Mouse (Mus musculus): Measurements from ENCODE around the gene Npepps.
"Not testable (repeated sequence)": the region's sequence is repeated elsewhere in the genome, so short reads cannot be mapped to it uniquely, and the experiment has no call there.

The Npepps gene

GRCm38 (mm10) chr11:97241321-97241720, 39.1 kb downstream of the Npepps start:
- no peak for DNase-seq (ENCODE audit: low spot score in 2 of 2)

- DNase-seq (ENCODE audit: low spot score in 2 of 2), result no peak
Measured at GRCm38 (mm10) chr11:97237976-97238375, 42.5 kb downstream of the Npepps start.

- DNase-seq (ENCODE audit: low spot score in 2 of 2), result no peak
Measured at GRCm38 (mm10) chr11:97232436-97232835, 48.0 kb downstream of the Npepps start.

- DNase-seq (ENCODE audit: low spot score in 2 of 2), result no peak
Measured at GRCm38 (mm10) chr11:97229396-97229795, 51.0 kb downstream of the Npepps start.

GRCm38 (mm10) chr11:97228985-97229384, 51.5 kb downstream of the Npepps start:
- DNase-seq (ENCODE audit: low spot score in 2 of 2), result no peak

- DNase-seq (ENCODE audit: low spot score in 2 of 2), result no peak
Measured at GRCm38 (mm10) chr11:97226131-97226530, 54.3 kb downstream of the Npepps start.

GRCm38 (mm10) chr11:97223485-97223884, 57.0 kb downstream of the Npepps start:
- DNase-seq (ENCODE audit: low spot score in 2 of 2), result no peak

GRCm38 (mm10) chr11:97221611-97222010, 58.8 kb downstream of the Npepps start:
- DNase-seq (ENCODE audit: low spot score in 2 of 2), result no peak

GRCm38 (mm10) chr11:97220211-97220610, 60.2 kb downstream of the Npepps start:
- no peak for DNase-seq (ENCODE audit: low spot score in 2 of 2)

GRCm38 (mm10) chr11:97214411-97214810, 66.0 kb downstream of the Npepps start:
- no peak for DNase-seq (ENCODE audit: low spot score in 2 of 2)

- no peak for DNase-seq (ENCODE audit: low spot score in 2 of 2)
Measured at GRCm38 (mm10) chr11:97210728-97211400, 69.6 kb downstream of the Npepps start.

- DNase-seq (ENCODE audit: low spot score in 2 of 2), result no peak
Measured at GRCm38 (mm10) chr11:97207011-97207422, 73.4 kb downstream of the Npepps start.

GRCm38 (mm10) chr11:97199519-97199918, 80.9 kb downstream of the Npepps start:
- DNase-seq (ENCODE audit: low spot score in 2 of 2), result no peak

GRCm38 (mm10) chr11:97198601-97199000, 81.8 kb downstream of the Npepps start:
- no peak for DNase-seq (ENCODE audit: low spot score in 2 of 2)

GRCm38 (mm10) chr11:97197021-97197420, 83.4 kb downstream of the Npepps start:
- no peak for DNase-seq (ENCODE audit: low spot score in 2 of 2)

GRCm38 (mm10) chr11:97196541-97196940, 83.9 kb downstream of the Npepps start:
- no peak for DNase-seq (ENCODE audit: low spot score in 2 of 2)

GRCm38 (mm10) chr11:97192621-97192951, 87.9 kb downstream of the Npepps start:
- DNase-seq (ENCODE audit: low spot score in 2 of 2), result no peak

- no peak for DNase-seq (ENCODE audit: low spot score in 2 of 2)
Measured at GRCm38 (mm10) chr11:97191915-97192620, 88.4 kb downstream of the Npepps start.

- no peak for DNase-seq (ENCODE audit: low spot score in 2 of 2)
Measured at GRCm38 (mm10) chr11:97190992-97191391, 89.4 kb downstream of the Npepps start.

- not testable (repeated sequence) for DNase-seq (ENCODE audit: low spot score in 2 of 2)
Measured at GRCm38 (mm10) chr11:97189645-97190044, 90.8 kb downstream of the Npepps start.

GRCm38 (mm10) chr11:97189231-97189630, 91.2 kb downstream of the Npepps start:
- DNase-seq (ENCODE audit: low spot score in 2 of 2), result no peak

GRCm38 (mm10) chr11:97188643-97188955, 91.8 kb downstream of the Npepps start:
- DNase-seq (ENCODE audit: low spot score in 2 of 2), result no peak

GRCm38 (mm10) chr11:97187764-97188642, 92.4 kb downstream of the Npepps start, which contains the start of gene Kpnb1:
Kpnb1 (minus strand) TSS chr11:97187881.
- peak; percentile 99 to 100 for DNase-seq (ENCODE audit: low spot score in 2 of 2)

Data from urinary bladder, postnatal 4 days (tissue).